Mouse (Mus musculus) forebrain, postnatal 0 days (tissue): Measurements from ENCODE around the gene Crp. TPM values are rescaled to one million over a fixed set of nuclear protein-coding genes. Genes with fewer than 3 reads are reported as not detected.

Experiments used
- ATAC-seq: fragments of 200-750 bp; cut with Nextera tagmentation; 2 replicates; pipeline ENCODE4 v1.8.0; 2017; ENCODE audit warnings: mild to moderate bottlenecking, moderate library complexity
- DNase-seq: peaks from one replicate; pipeline ENCODE4 v3.0.0-alpha.2; 2015
- H3K27ac ChIP-seq: fragments of 300-500 bp; sonication (generic); 2 replicates; pipeline ENCODE4 v1.5.1; 2014; ENCODE audit warnings: low read depth, mild to moderate bottlenecking, antibody characterized with exemption, low read length, moderate library complexity, mixed read lengths
- H3K27me3 ChIP-seq: fragments of 300-500 bp; sonication (generic); 2 replicates; pipeline ENCODE4 v1.6.1; 2014; ENCODE audit warnings: mild to moderate bottlenecking, low read length, mixed read lengths; ENCODE audit not compliant: insufficient read depth
- H3K36me3 ChIP-seq: fragments of 300-500 bp; sonication (generic); 2 replicates; pipeline ENCODE4 v1.6.1; 2014; ENCODE audit warnings: mild to moderate bottlenecking, moderate library complexity; ENCODE audit not compliant: insufficient read depth
- H3K4me1 ChIP-seq: fragments of 300-500 bp; sonication (generic); 2 replicates; pipeline ENCODE4 v1.6.1; 2014; ENCODE audit warnings: antibody characterized with exemption; ENCODE audit not compliant: insufficient read depth
- H3K4me2 ChIP-seq: fragments of 300-500 bp; sonication (generic); 2 replicates; pipeline ENCODE4 v1.6.1; 2014; ENCODE audit warnings: low read depth, mild to moderate bottlenecking, moderate library complexity
- H3K4me3 ChIP-seq: fragments of 300-500 bp; sonication (generic); 2 replicates; pipeline ENCODE4 v1.5.1; 2014; ENCODE audit warnings: low read depth, low read length, mixed read lengths
- H3K9ac ChIP-seq: fragments of 300-500 bp; sonication (generic); 2 replicates; pipeline ENCODE4 v1.6.1; 2014; ENCODE audit warnings: mild to moderate bottlenecking
- H3K9me3 ChIP-seq: fragments of 300-500 bp; sonication (generic); 2 replicates; pipeline ENCODE4 v1.6.1; 2016; ENCODE audit warnings: low read length
- CTCF ChIP-seq: sonication (generic); IDR thresholded peaks from 2 replicates; pipeline ENCODE4 v1.5.1; 2016; ENCODE audit warnings: antibody characterized with exemption, control low read depth, low read depth
- WGBS: fragments of 180-500 bp; shearing (Covaris S2); extraction: QIAGEN DNeasy Blood & Tissue Kit; methylation state at CpG from one replicate; pipeline ENCODE4 v1.1.7; 2014; 5-methylcytosine and 5-hydroxymethylcytosine counted together
- polyA plus RNA-seq: library from polyadenylated mRNA; unstranded; fragments of >200 nt; fragmentation: Nextera tagmentation; extraction: Ambion mirVana; gene quantifications from 2 replicates; pipeline ENCODE4 v1.2.1, GENCODE M21; 2015
- total RNA-seq: library from RNA; depleted of rRNA; stranded (reverse); fragments of >200 nt; gene quantifications from 2 replicates; pipeline ENCODE4 v1.2.3, GENCODE M21; 2014

The Crp gene
- total and polyA plus RNA-seq, 2 experiments from 2014 or later = 0.19 TPM; not detected in 1

GRCm38 (mm10) chr1:172659688-172660087, 38.2 kb upstream of the Crp start:
- no peak for TF ChIP-seq CTCF
- no peak for DNase-seq
- WGBS = 82% methylated on average over 8 of the region's 8 CpGs

DNA sequence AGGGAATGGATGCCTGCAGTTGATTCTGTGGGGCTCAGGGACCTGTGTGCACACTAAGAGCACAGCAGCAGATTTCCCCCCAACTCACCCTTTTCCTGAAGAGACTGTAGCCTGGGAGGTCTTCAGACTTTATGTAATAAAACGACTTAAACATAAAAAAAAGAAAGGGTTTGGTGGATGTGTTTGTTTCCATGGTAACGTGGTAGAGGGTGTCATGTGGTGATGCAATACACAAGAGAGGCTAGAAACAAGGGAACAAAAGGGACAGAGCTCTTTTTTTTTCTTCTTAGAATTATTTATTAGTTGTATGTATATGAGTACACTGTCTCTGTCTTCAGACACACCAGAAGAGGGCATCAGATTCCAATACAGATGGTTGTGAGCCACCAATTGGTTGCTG, 32.4 kb upstream of the Crp start:
- ATAC-seq (peak; percentile 61), DNase-seq (peak; percentile 27)
- TF ChIP-seq CTCF = no peak
- H3K27ac ChIP-seq = no peak overlapping the region
- no peak overlapping the region for H3K9ac ChIP-seq
- 47% methylated on average over 2 of the region's 2 CpGs for WGBS
- H3K27me3 ChIP-seq = no peaks in the 10 kb centered on the region
- H3K4me1 ChIP-seq = no peaks in the 10 kb centered on the region
- no peaks in the 10 kb centered on the region for H3K9me3 ChIP-seq
- H3K4me3 ChIP-seq = no peak overlapping the region
- no peak overlapping the region for H3K4me2 ChIP-seq
- H3K36me3 ChIP-seq = no peaks in the 10 kb centered on the region

More at GRCm38 (mm10) chr1:172659688-172660087, 38.2 kb upstream of the Crp start:
- Histone ChIP-seq H3K9me3 (no peaks in the 10 kb centered on the region), H3K4me1 (no peaks in the 10 kb centered on the region), H3K36me3 (no peaks in the 10 kb centered on the region), H3K27me3 (no peaks in the 10 kb centered on the region), H3K27ac (no peak overlapping the region), H3K4me2 (no peak overlapping the region), H3K9ac (no peak overlapping the region), H3K4me3 (no peak overlapping the region)
- no peak for ATAC-seq

GRCm38 (mm10) chr1:172667597-172667996, 30.3 kb upstream of the Crp start:
- DNase-seq = peak; percentile 50
- Histone ChIP-seq H3K27ac (no peak overlapping the region), H3K27me3 (no peaks in the 10 kb centered on the region), H3K9me3 (no peaks in the 10 kb centered on the region), H3K4me2 (no peak overlapping the region), H3K4me1 (no peaks in the 10 kb centered on the region), H3K4me3 (no peak overlapping the region), H3K36me3 (no peaks in the 10 kb centered on the region), H3K9ac (no peak overlapping the region)
- WGBS = 7% methylated on average over 6 of the region's 6 CpGs
- peak; percentile 56 for ATAC-seq
- TF ChIP-seq CTCF = no peak

GRCm38 (mm10) chr1:172670716-172671115, 27.1 kb upstream of the Crp start:
- H3K27me3 ChIP-seq = no peaks in the 10 kb centered on the region
- no peak for ATAC-seq
- no peaks in the 10 kb centered on the region for H3K36me3 ChIP-seq
- 89% methylated on average over 1 of the region's 1 CpGs for WGBS
- H3K9ac ChIP-seq = no peak overlapping the region
- no peak overlapping the region for H3K27ac ChIP-seq
- no peak overlapping the region for H3K4me3 ChIP-seq
- H3K9me3 ChIP-seq = no peaks in the 10 kb centered on the region
- no peak for DNase-seq
- TF ChIP-seq CTCF = no peak
- H3K4me2 ChIP-seq = no peak overlapping the region
- no peaks in the 10 kb centered on the region for H3K4me1 ChIP-seq

DNA sequence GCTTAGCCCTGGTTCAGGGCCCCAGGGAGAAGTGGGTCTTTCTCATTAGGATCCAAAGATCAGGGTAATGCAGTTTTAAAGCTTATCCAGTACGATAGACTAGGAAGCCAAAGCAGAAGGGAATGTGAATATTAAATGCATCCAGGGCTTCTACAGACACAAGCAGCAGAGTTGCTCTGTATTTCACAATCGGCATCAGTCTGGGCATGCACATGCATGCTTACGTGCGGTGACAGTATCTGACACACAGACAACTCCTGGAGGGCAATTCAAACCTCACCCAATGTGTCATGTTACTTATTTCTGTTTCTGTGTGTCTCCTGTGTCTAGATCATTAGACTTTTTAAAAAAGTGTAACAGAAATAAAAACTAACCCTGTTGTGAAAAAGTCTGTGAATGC, 17.1 kb upstream of the Crp start:
- Histone ChIP-seq H3K27ac (no peak overlapping the region), H3K4me1 (no peaks in the 10 kb centered on the region), H3K9ac (no peak overlapping the region), H3K36me3 (no peaks in the 10 kb centered on the region), H3K4me2 (no peak overlapping the region), H3K4me3 (no peak overlapping the region), H3K27me3 (no peaks in the 10 kb centered on the region), H3K9me3 (no peaks in the 10 kb centered on the region)
- ATAC-seq = no peak
- no peak for DNase-seq
- WGBS = 82% methylated on average over 4 of the region's 4 CpGs
- TF ChIP-seq CTCF = no peak

GRCm38 (mm10) chr1:172683551-172683950, 14.3 kb upstream of the Crp start:
- Histone ChIP-seq H3K4me3 (no peak overlapping the region), H3K4me2 (no peak overlapping the region), H3K36me3 (no peaks in the 10 kb centered on the region), H3K27ac (no peak overlapping the region), H3K9me3 (no peaks in the 10 kb centered on the region), H3K4me1 (no peaks in the 10 kb centered on the region), H3K9ac (no peak overlapping the region), H3K27me3 (no peaks in the 10 kb centered on the region)
- WGBS = 75% methylated on average over 5 of the region's 5 CpGs
- DNase-seq (no peak), ATAC-seq (no peak)
- TF ChIP-seq CTCF = no peak

GRCm38 (mm10) chr1:172683957-172684356, 13.9 kb upstream of the Crp start:
- 33% methylated on average over 1 of the region's 1 CpGs for WGBS
- Histone ChIP-seq H3K27me3 (no peaks in the 10 kb centered on the region), H3K9ac (no peak overlapping the region), H3K4me1 (no peaks in the 10 kb centered on the region), H3K9me3 (no peaks in the 10 kb centered on the region), H3K4me2 (no peak overlapping the region), H3K27ac (no peak overlapping the region), H3K36me3 (no peaks in the 10 kb centered on the region), H3K4me3 (no peak overlapping the region)
- DNase-seq = no peak
- 0 out of 2 replicates have a peak, but pooled peaks have one; percentile 14 for ATAC-seq
- TF ChIP-seq CTCF = no peak

GRCm38 (mm10) chr1:172685178-172685577, 12.7 kb upstream of the Crp start:
- Histone ChIP-seq H3K9ac (no peak overlapping the region), H3K4me1 (no peaks in the 10 kb centered on the region), H3K9me3 (no peaks in the 10 kb centered on the region), H3K4me3 (no peak overlapping the region), H3K27ac (no peak overlapping the region), H3K4me2 (no peak overlapping the region), H3K27me3 (no peaks in the 10 kb centered on the region), H3K36me3 (no peaks in the 10 kb centered on the region)
- DNase-seq = no peak
- no peak for TF ChIP-seq CTCF
- 69% methylated on average over 3 of the region's 3 CpGs for WGBS
- ATAC-seq = no peak
